Mouse (Mus musculus): ENCODE measurements at regions not wholly inside any gene's neighbourhood (a gene's known extent, or its start where the extent isn't known, plus 50 kb on each side); places are given as distances from the start of the nearest gene placed in this dataset.

DNA sequence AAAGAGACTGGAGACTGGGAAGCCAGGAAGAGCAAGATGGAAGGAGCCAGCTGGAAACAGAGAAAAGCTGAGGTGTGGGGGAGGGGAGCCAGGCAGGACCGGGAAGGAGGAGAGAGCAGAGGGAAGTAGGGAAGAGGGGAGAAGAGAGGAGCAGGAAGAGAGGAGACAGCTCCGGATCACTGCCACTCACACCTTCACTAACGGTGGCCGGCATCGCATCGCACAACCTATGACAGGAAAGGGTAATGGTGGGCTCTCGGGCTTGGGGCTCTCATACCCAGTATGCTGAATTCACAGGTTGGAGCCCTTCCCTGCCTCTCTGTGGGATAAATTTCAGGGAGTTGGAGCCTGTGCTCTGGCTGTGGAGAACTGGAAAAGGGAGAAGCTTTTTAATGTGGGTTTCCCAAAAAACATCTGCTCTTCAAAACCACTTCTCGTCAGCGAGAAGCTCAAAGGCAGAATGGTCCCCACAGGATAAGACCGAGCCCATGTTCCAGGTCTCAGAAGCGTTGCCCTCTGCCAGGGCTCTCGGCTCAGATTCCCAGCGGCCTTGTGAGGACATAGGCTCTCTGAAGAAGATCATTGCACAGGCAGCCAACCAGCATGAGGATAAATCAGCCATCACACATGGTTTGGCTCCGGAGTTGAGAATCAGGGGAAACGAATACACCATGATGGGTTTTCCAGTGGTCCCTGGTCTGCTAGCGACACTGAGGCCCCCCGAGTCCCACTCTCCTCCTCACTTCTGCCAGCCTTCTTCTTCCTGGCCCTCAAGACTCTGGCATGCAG is 53.8 kb upstream of the Coro2b start:
- ATAC-seq (ENCODE audit: low read depth) (no peak), DNase-seq (no peak)
- peaks cover 6% of the 10 kb centered on the region; the same call in 1 of the 2 replicates for H3K9me3 ChIP-seq (replicated peaks)
- no peaks in the 10 kb centered on the region for H3K36me3 ChIP-seq
- no peaks in the 10 kb centered on the region for H3K27me3 ChIP-seq
- no peak overlapping the region for H3K4me2 ChIP-seq
- WGBS (ENCODE audit: insufficient replicate concordance) = 75% methylated on average over 17 of the region's 17 CpGs
- H3K9ac ChIP-seq = no peak overlapping the region
- no peak overlapping the region for H3K4me3 ChIP-seq (replicated peaks)
- H3K27ac ChIP-seq = no peak overlapping the region
- no peaks in the 10 kb centered on the region for H3K4me1 ChIP-seq (replicated peaks)

DNA sequence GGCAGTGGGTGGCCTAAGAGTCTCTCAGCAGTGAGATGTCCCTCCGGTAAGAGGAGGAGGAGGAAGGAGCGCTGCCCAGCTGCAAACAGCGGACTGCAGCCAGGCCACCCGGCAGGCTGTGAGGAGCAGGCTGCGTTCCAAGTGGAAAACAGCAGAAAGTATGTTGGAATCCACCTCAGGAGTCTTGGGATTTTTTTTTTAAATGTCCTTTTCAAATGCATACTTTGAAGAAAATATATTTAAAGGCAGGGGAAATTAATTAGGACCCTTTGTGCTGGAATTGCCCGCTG is 54.3 kb upstream of the Coro2b start:
- Histone ChIP-seq H3K27me3 (no peaks in the 10 kb centered on the region), H3K4me3 (replicated peaks) (no peak overlapping the region), H3K4me2 (no peak overlapping the region), H3K27ac (no peak overlapping the region), H3K9ac (no peak overlapping the region), H3K9me3 (replicated peaks) (peaks cover 6% of the 10 kb centered on the region; the same call in 1 of the 2 replicates), H3K36me3 (no peaks in the 10 kb centered on the region), H3K4me1 (replicated peaks) (no peaks in the 10 kb centered on the region)
- DNase-seq (no peak), ATAC-seq (ENCODE audit: low read depth) (no peak)
- 72% methylated on average over 6 of the region's 6 CpGs for WGBS (ENCODE audit: insufficient replicate concordance)

DNA sequence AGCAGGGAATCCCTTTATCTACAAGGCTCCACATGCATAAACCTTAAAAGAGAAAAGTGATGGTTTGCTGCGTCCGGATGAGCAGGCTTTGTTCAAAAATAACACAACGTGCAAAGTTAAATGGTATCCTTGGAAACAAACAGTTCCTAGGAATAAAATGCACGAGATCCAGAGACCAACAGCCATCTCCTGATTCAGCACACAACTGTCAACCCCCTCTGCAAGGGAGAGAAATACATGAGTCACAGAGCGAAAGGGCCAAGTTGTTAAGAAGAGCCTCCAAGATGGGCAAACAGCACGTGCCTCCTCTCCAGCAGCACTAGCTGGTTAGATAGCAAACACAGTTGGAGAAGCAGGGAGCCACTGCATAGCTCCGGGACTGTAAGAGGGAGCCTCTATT is 61.2 kb upstream of the Coro2b start:
- Histone ChIP-seq H3K4me1 (replicated peaks) (no peaks in the 10 kb centered on the region), H3K9me3 (replicated peaks) (peaks cover 6% of the 10 kb centered on the region; the same call in 1 of the 2 replicates), H3K9ac (no peak overlapping the region), H3K36me3 (no peaks in the 10 kb centered on the region), H3K27me3 (no peaks in the 10 kb centered on the region), H3K27ac (no peak overlapping the region), H3K4me3 (replicated peaks) (no peak overlapping the region), H3K4me2 (no peak overlapping the region)
- WGBS (ENCODE audit: insufficient replicate concordance) = 59% methylated on average over 7 of the region's 7 CpGs
- ATAC-seq (ENCODE audit: low read depth) (no peak), DNase-seq (no peak)

DNA sequence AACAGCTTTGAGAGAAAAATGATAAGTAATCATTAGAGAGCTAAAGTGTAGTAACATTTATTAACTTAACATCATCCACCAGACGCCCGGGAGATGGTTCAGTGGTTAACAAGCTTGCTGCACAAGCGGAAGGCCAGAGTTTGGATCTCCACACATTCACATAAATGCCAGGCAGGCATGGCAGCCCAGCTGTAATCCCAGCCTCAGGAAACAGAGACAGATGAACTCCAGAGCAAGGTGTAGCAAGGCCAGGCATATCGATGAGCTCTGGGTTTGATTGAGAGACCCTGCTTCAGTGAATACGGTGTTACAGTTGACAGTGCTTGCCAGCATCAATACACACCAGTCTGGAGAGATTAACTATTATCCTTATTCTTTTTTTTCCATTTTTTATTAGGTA is 62.1 kb upstream of the Coro2b start:
- 81% methylated on average over 5 of the region's 5 CpGs for WGBS (ENCODE audit: insufficient replicate concordance)
- ATAC-seq (ENCODE audit: low read depth) = no peak
- H3K36me3 ChIP-seq = no peaks in the 10 kb centered on the region
- H3K4me1 ChIP-seq (replicated peaks) = no peaks in the 10 kb centered on the region
- no peak for DNase-seq
- no peak overlapping the region for H3K9ac ChIP-seq
- H3K27ac ChIP-seq = no peak overlapping the region
- H3K27me3 ChIP-seq = no peaks in the 10 kb centered on the region
- no peak overlapping the region for H3K4me3 ChIP-seq (replicated peaks)
- H3K9me3 ChIP-seq (replicated peaks) = peaks cover 6% of the 10 kb centered on the region; the same call in 1 of the 2 replicates
- H3K4me2 ChIP-seq = no peak overlapping the region

DNA sequence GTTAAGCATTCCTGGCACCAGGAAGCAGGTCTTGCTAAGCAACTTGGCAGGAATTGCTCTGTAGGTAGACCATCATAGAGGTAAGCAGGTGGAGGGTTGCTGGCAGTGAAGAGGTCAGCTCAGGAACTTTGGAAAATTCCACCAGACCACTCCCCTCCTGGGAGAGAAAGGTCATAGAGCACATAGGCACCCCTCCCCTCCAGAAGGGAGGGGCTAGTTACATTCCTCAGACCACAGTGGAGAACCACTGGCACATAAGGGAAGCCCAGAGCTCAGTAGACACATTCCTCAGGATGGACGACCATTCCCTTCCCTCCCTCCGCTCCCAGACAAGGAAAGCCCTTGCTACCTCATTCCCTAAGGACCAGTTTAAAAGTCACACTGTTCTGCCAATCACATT is 67.1 kb upstream of the Itga11 start:
- ATAC-seq (ENCODE audit: low read depth) (no peak), DNase-seq (no peak)
- H3K4me3 ChIP-seq (replicated peaks) = no peak overlapping the region
- no peak overlapping the region for H3K4me2 ChIP-seq
- no peak overlapping the region for H3K9ac ChIP-seq
- no peak overlapping the region for H3K27ac ChIP-seq
- H3K9me3 ChIP-seq (replicated peaks) = peaks cover 10% of the 10 kb centered on the region; the same call in 1 of the 2 replicates
- no peaks in the 10 kb centered on the region for H3K4me1 ChIP-seq (replicated peaks)
- no peaks in the 10 kb centered on the region for H3K36me3 ChIP-seq
- 75% methylated on average over 2 of the region's 2 CpGs for WGBS (ENCODE audit: insufficient replicate concordance)
- H3K27me3 ChIP-seq = no peaks in the 10 kb centered on the region

DNA sequence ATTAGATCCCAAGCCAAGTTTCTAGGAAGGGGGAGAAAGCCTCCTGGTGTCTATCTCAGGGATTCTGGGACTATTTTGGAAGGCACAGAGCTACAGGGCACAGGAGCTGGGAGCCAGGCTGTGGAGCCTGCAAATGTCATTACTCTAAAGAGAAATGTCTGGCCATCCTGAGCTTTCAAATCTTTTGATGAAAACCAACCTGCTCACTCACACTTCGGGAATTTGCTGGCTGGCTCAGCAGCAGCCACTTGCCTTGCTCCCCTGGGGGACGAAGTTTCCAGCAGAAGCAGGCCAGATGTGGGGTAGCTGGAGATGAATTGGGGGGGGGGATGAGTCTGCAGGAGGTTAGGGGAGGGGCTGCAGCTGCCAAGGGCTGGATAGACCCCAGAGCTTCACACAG is 66.2 kb upstream of the Itga11 start:
- no peak overlapping the region for H3K9ac ChIP-seq
- 32% methylated on average over 2 of the region's 2 CpGs for WGBS (ENCODE audit: insufficient replicate concordance)
- H3K4me1 ChIP-seq (replicated peaks) = no peaks in the 10 kb centered on the region
- peaks cover 10% of the 10 kb centered on the region; the same call in 1 of the 2 replicates for H3K9me3 ChIP-seq (replicated peaks)
- H3K27me3 ChIP-seq = no peaks in the 10 kb centered on the region
- DNase-seq = no peak
- no peak overlapping the region for H3K4me2 ChIP-seq
- no peak for ATAC-seq (ENCODE audit: low read depth)
- H3K4me3 ChIP-seq (replicated peaks) = no peak overlapping the region
- no peak overlapping the region for H3K27ac ChIP-seq
- H3K36me3 ChIP-seq = no peaks in the 10 kb centered on the region

DNA sequence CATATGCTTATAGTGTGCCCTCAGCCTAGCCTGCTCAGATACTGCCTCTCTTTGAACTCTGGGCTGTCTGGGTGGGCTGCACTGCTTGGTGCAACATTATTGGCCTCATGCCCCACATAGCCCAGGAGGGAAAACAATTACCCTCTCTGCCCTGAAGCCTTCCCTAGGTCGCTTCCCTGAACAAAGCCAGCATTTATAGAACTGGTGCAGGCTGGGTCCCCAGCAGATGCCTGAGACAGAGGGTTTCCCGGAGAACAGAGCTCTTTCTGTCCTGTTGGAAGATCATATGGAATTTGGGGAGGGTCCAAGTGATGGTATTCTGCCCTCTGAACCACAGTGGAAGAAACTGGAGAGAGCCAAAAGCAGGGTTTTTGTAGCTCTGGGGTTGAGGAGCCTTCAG is 64.6 kb upstream of the Itga11 start:
- ATAC-seq (ENCODE audit: low read depth) = no peak
- WGBS (ENCODE audit: insufficient replicate concordance) = 46% methylated on average over 2 of the region's 2 CpGs

DNA sequence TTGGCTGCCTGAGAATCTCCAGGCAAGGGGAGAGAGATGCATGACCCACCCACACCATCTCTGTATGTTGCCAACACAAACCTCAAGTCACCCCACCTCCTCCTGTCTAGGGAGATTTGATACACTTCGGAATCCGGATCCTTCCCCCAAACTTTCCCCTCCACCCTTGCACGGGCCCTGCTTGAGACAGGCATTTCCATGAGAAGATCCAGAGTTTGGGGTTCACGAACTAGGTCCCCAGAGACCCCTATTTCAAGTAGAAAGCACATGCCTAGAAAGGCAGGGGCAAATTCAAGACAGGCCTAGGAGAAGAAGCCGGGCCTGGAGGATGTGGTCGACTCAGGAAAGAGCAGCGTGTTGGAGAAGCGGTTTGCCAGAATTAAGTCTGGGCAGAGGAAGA is 63.8 kb upstream of the Itga11 start:
- Histone ChIP-seq H3K4me1 (replicated peaks) (no peaks in the 10 kb centered on the region), H3K9me3 (replicated peaks) (peaks cover 10% of the 10 kb centered on the region; the same call in 1 of the 2 replicates), H3K9ac (no peak overlapping the region), H3K4me3 (replicated peaks) (no peak overlapping the region), H3K27ac (no peak overlapping the region), H3K27me3 (no peaks in the 10 kb centered on the region), H3K36me3 (no peaks in the 10 kb centered on the region), H3K4me2 (no peak overlapping the region)
- DNase-seq (no peak), ATAC-seq (ENCODE audit: low read depth) (no peak)
- 52% methylated on average over 8 of the region's 8 CpGs for WGBS (ENCODE audit: insufficient replicate concordance)

More for the DNA sequence above, 64.6 kb upstream of the Itga11 start:
- H3K4me3 ChIP-seq (replicated peaks) = no peak overlapping the region
- no peak overlapping the region for H3K9ac ChIP-seq
- H3K27me3 ChIP-seq = no peaks in the 10 kb centered on the region
- H3K9me3 ChIP-seq (replicated peaks) = peaks cover 10% of the 10 kb centered on the region; the same call in 1 of the 2 replicates
- no peak overlapping the region for H3K4me2 ChIP-seq
- H3K27ac ChIP-seq = no peak overlapping the region
- DNase-seq = no peak
- no peaks in the 10 kb centered on the region for H3K4me1 ChIP-seq (replicated peaks)
- no peaks in the 10 kb centered on the region for H3K36me3 ChIP-seq

DNA sequence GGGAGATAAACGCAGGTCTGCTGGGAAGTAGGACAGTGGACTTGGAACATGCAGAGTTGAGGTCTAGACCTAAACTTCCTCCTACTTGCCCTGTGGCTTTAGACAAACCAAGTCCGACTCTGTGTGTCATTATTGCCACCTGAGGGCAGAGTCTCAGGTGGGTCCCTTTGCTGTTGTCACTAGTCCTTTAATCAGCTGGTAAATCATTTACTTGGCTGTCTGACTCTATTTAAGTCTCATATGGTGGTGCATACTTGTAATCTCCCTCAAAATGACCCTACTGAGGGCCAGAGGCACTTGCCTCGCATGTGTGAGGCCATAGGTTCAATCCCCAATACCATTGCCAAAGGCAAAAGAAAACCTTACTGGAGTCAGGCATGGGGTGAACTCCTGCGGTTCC is 62.7 kb upstream of the Itga11 start:
- ATAC-seq (ENCODE audit: low read depth) (no peak), DNase-seq (no peak)
- 50% methylated on average over 4 of the region's 4 CpGs for WGBS (ENCODE audit: insufficient replicate concordance)

DNA sequence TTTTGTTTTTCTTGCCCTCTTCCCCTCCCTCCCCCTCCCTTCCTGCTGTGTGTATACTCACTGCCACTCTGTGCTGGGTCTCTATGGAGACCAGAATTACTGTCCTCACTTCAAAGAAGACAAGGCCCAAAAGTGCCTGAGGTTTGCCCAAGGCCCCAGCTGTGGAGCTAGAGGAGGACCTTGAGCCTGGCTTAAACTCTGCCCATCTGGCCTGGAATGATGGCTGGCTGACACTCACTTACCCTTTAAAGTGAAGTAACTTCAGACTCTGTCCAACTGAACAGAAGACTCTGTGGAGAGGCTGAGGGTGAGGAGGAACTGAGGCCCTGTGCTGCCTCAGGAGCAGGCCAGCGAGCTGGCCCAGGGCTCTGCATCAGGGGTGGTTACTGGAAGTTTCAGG is 61.8 kb upstream of the Itga11 start:
- 44% methylated on average over 1 of the region's 1 CpGs for WGBS (ENCODE audit: insufficient replicate concordance)

More for the DNA sequence above, 62.7 kb upstream of the Itga11 start:
- H3K27ac ChIP-seq = no peak overlapping the region
- no peaks in the 10 kb centered on the region for H3K27me3 ChIP-seq
- H3K4me2 ChIP-seq = no peak overlapping the region
- H3K4me1 ChIP-seq (replicated peaks) = no peaks in the 10 kb centered on the region
- no peaks in the 10 kb centered on the region for H3K36me3 ChIP-seq
- peaks cover 10% of the 10 kb centered on the region; the same call in 1 of the 2 replicates for H3K9me3 ChIP-seq (replicated peaks)
- H3K4me3 ChIP-seq (replicated peaks) = no peak overlapping the region
- H3K9ac ChIP-seq = no peak overlapping the region

DNA sequence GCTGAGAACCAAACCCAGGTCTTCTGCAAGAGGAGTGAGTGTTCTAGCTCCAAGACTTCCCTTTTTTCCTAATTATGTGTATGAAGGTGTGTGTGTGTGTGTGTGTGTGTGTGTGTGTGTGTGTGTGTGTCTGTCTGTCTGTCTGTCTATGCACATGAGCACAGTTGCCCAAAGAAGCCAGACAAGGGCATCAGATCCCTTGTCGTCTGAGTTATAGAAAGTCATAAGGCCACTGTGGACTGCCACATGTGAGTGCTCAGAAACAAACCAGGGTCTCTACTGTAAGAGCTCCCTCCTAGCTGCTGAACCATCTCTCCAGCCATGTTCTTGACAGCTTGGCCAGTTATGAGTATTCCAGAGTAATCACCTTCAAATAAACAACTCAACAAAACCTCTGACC is 58.6 kb upstream of the Itga11 start:
- 58% methylated on average over 1 of the region's 1 CpGs for WGBS (ENCODE audit: insufficient replicate concordance)
- Histone ChIP-seq H3K9me3 (replicated peaks) (no peaks in the 10 kb centered on the region), H3K9ac (no peak overlapping the region), H3K36me3 (no peaks in the 10 kb centered on the region), H3K4me2 (no peak overlapping the region), H3K4me1 (replicated peaks) (no peaks in the 10 kb centered on the region), H3K4me3 (replicated peaks) (no peak overlapping the region), H3K27ac (no peak overlapping the region), H3K27me3 (no peaks in the 10 kb centered on the region)
- DNase-seq (no peak), ATAC-seq (ENCODE audit: low read depth) (no peak)

More for the DNA sequence above, 61.8 kb upstream of the Itga11 start:
- Histone ChIP-seq H3K9me3 (replicated peaks) (peaks cover 1% of the 10 kb centered on the region; the same call in 1 of the 2 replicates), H3K9ac (no peak overlapping the region), H3K36me3 (no peaks in the 10 kb centered on the region), H3K4me3 (replicated peaks) (no peak overlapping the region), H3K27ac (no peak overlapping the region), H3K27me3 (no peaks in the 10 kb centered on the region), H3K4me1 (replicated peaks) (no peaks in the 10 kb centered on the region), H3K4me2 (no peak overlapping the region)
- ATAC-seq (ENCODE audit: low read depth) (no peak), DNase-seq (no peak)

DNA sequence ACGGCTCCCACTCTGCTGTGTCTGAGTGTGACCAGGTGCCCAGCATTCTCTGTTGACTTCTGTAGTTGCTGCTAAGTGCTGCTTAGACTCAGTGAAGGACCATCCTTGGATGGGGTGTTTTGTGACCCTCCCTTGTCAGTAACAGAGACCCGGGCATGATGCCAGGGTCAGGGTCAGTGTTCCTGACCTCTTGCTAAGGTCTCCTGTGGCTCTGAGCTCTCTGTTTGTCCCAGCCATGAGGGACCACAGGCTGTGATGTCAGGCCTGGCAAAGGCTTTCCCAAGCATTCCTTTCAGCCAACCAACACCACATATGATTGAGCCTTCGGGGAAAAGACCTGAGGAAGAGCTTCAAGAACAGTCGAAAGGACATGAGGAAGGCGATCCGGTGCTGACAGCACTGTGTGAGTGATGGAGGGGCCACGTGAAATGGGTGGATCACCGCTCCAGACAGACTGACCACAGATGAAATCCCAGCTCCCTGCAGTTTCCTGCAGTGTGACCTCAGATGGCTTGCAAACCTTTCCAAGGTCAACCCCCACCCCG is 56.7 kb upstream of the Itga11 start:
- H3K4me2 ChIP-seq = no peak overlapping the region
- WGBS (ENCODE audit: insufficient replicate concordance) = 55% methylated on average over 9 of the region's 9 CpGs
- H3K27me3 ChIP-seq = no peaks in the 10 kb centered on the region
- DNase-seq (no peak), ATAC-seq (ENCODE audit: low read depth) (no peak)
- H3K4me3 ChIP-seq (replicated peaks) = no peak overlapping the region
- no peak overlapping the region for H3K27ac ChIP-seq
- H3K4me1 ChIP-seq (replicated peaks) = no peaks in the 10 kb centered on the region
- no peaks in the 10 kb centered on the region for H3K36me3 ChIP-seq
- no peaks in the 10 kb centered on the region for H3K9me3 ChIP-seq (replicated peaks)
- no peak overlapping the region for H3K9ac ChIP-seq
